Mouse (Mus musculus): Measurements from ENCODE around the gene Aqp7.

- TF ChIP-seq EP300 (IDR thresholded peaks at IDR 0.05; ENCODE audit: insufficient read depth, low read depth, low read length) (no peak), CTCF (IDR thresholded peaks at IDR 0.05) (no peak)
Observed at GRCm38 (mm10) chr4:40997916-40998315, 50.0 kb downstream of the Aqp7 start.
